Mouse (Mus musculus) midbrain, embryonic 16.5 days (tissue): ENCODE data around the gene Srrm4. TPM values are rescaled to one million over a fixed set of nuclear protein-coding genes. Genes with fewer than 3 reads are reported as not detected.

Experiments
- ATAC-seq: fragments of 200-750 bp; cut with Nextera tagmentation; 2 replicates; pipeline ENCODE4 v1.8.0; 2017; ENCODE audit warnings: moderate TSS enrichment
- H3K27ac ChIP-seq: fragments of 300-500 bp; sonication (generic); 2 replicates; pipeline ENCODE4 v1.5.1; 2014; ENCODE audit warnings: mild to moderate bottlenecking, low read length, mixed read lengths
- H3K27me3 ChIP-seq: fragments of 300-500 bp; sonication (generic); 2 replicates; pipeline ENCODE4 v1.6.1; 2014; ENCODE audit warnings: low read depth, low read length, mixed read lengths; ENCODE audit not compliant: control insufficient read depth, insufficient read depth
- H3K36me3 ChIP-seq: fragments of 300-500 bp; sonication (generic); 2 replicates; pipeline ENCODE4 v1.6.1; 2014; ENCODE audit warnings: mild to moderate bottlenecking, low read length, moderate library complexity, mixed read lengths; ENCODE audit not compliant: control insufficient read depth, insufficient read depth
- H3K4me1 ChIP-seq: fragments of 300-500 bp; sonication (generic); 2 replicates; pipeline ENCODE4 v1.6.1; 2014; ENCODE audit warnings: mild to moderate bottlenecking, low read length, mixed read lengths; ENCODE audit not compliant: control insufficient read depth, insufficient read depth
- H3K4me2 ChIP-seq: fragments of 300-500 bp; sonication (generic); 2 replicates; pipeline ENCODE4 v1.6.1; 2014; ENCODE audit warnings: mild to moderate bottlenecking, low read length, mixed read lengths
- H3K4me3 ChIP-seq: fragments of 300-500 bp; sonication (generic); 2 replicates; pipeline ENCODE4 v1.5.1; 2014; ENCODE audit warnings: low read depth, mild to moderate bottlenecking, low read length, moderate library complexity, mixed read lengths
- H3K9ac ChIP-seq: fragments of 300-500 bp; sonication (generic); 2 replicates; pipeline ENCODE4 v1.6.1; 2014; ENCODE audit warnings: low read depth, low read length, mixed read lengths
- H3K9me3 ChIP-seq: fragments of 300-500 bp; sonication (generic); replicated peaks from 2 replicates; pipeline ENCODE4 v1.6.1; 2014; ENCODE audit warnings: mild to moderate bottlenecking, low read length, mixed read lengths; ENCODE audit not compliant: control insufficient read depth, poor library complexity, severe bottlenecking
- WGBS: fragments of 180-500 bp; shearing (Covaris S2); extraction: QIAGEN DNeasy Blood & Tissue Kit; methylation state at CpG from one replicate; pipeline ENCODE4 v1.1.7; 2014; 5-methylcytosine and 5-hydroxymethylcytosine counted together
- polyA plus RNA-seq: library from polyadenylated mRNA; unstranded; fragments of >200 nt; fragmentation: Nextera tagmentation; extraction: Ambion mirVana; gene quantifications from 2 replicates; pipeline ENCODE4 v1.2.1, GENCODE M21; 2015

The Srrm4 gene
- polyA plus RNA-seq, 1 experiment from 2014 or later = 16.6 TPM

GRCm38 (mm10) chr5:116421791-116422481 is 169.7 kb downstream of the Srrm4 start:
- H3K4me3 ChIP-seq = no peak overlapping the region
- peak overlapping the region; percentile 21; the same call in 1 of the 2 replicates for H3K4me2 ChIP-seq
- no peak overlapping the region for H3K27ac ChIP-seq
- H3K9ac ChIP-seq = no peak overlapping the region
- peaks cover 10% of the 10 kb centered on the region for H3K4me1 ChIP-seq
- H3K9me3 ChIP-seq = no peaks in the 10 kb centered on the region
- no peaks in the 10 kb centered on the region for H3K36me3 ChIP-seq
- H3K27me3 ChIP-seq = no peaks in the 10 kb centered on the region; the same call in 1 of the 2 replicates
- no peak for ATAC-seq
- 55% methylated on average over 22 of the region's 22 CpGs for WGBS

DNA sequence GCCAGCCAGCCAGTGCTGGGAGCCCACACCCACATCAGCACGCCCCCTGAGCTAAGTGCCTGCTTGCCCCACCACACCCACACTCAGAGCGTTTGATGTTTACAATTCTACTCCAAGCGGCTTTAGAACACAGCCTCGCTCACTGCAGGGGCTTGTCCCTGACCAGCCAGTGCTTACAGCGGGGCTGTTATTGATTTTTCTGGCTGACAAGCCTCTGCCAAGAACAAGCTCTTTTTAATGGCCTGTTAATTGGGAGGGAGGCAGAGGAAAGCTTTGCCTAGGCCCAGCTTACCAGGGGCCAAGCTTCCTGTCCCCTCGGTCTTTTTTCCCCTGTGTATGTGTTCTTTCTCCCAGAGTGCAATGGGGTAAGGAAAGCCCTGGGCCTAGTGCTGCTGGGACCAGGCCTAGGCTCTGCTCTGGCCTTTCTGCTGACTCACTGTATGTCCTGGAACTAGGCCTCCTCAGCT is 170.8 kb downstream of the Srrm4 start:
- Histone ChIP-seq H3K4me3 (no peak overlapping the region), H3K36me3 (no peaks in the 10 kb centered on the region), H3K4me2 (no peak overlapping the region), H3K9ac (no peak overlapping the region), H3K27ac (peak overlapping the region; percentile 60; the same call in 1 of the 2 replicates), H3K27me3 (no peaks in the 10 kb centered on the region; the same call in 1 of the 2 replicates), H3K9me3 (no peaks in the 10 kb centered on the region), H3K4me1 (peaks cover 15% of the 10 kb centered on the region)
- ATAC-seq = peak; percentile 72
- 6% methylated on average over 6 of the region's 6 CpGs for WGBS

DNA sequence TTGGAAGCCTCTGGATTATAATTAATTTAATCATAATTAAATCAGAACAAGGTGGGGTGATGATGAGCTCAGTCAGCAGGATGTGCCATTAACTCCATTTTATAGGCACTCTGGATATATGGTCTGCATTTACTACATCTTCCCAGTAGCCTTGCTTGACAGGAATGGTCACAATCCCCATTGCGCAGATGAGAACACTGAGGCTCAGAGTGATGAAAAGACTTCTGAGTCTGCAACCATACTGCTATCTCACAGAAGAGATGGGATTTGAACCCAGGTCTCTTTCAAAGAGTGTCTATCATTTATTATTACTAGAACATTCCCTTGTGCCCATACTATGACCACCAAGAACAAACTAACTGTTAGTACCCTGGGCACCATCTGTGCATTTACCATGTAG is 171.4 kb downstream of the Srrm4 start:
- Histone ChIP-seq H3K36me3 (no peaks in the 10 kb centered on the region), H3K4me2 (no peak overlapping the region), H3K27ac (0 out of 2 replicates have a peak overlapping the region, but pooled peaks have one; percentile 60), H3K4me1 (peaks cover 17% of the 10 kb centered on the region), H3K4me3 (no peak overlapping the region), H3K9ac (no peak overlapping the region), H3K9me3 (no peaks in the 10 kb centered on the region), H3K27me3 (no peaks in the 10 kb centered on the region; the same call in 1 of the 2 replicates)
- 96% methylated on average over 1 of the region's 1 CpGs for WGBS
- no peak for ATAC-seq

- ATAC-seq = no peak
- no peak overlapping the region for H3K4me2 ChIP-seq
- H3K9ac ChIP-seq = no peak overlapping the region
- no peaks in the 10 kb centered on the region; the same call in 1 of the 2 replicates for H3K27me3 ChIP-seq
- no peak overlapping the region for H3K4me3 ChIP-seq
- no peaks in the 10 kb centered on the region for H3K36me3 ChIP-seq
- WGBS = 46% methylated on average over 6 of the region's 6 CpGs
- no peaks in the 10 kb centered on the region for H3K9me3 ChIP-seq
- no peak overlapping the region for H3K27ac ChIP-seq
- peaks cover 17% of the 10 kb centered on the region for H3K4me1 ChIP-seq
Measured at GRCm38 (mm10) chr5:116419322-116420045, 172.1 kb downstream of the Srrm4 start.

GRCm38 (mm10) chr5:116416208-116416607 is 175.4 kb downstream of the Srrm4 start:
- Histone ChIP-seq H3K4me1 (peaks cover 9% of the 10 kb centered on the region), H3K36me3 (no peaks in the 10 kb centered on the region), H3K9ac (no peak overlapping the region), H3K4me2 (no peak overlapping the region), H3K9me3 (no peaks in the 10 kb centered on the region), H3K27ac (no peak overlapping the region), H3K4me3 (no peak overlapping the region), H3K27me3 (no peaks in the 10 kb centered on the region)
- no peak for ATAC-seq
- WGBS = 12% methylated on average over 5 of the region's 5 CpGs

DNA sequence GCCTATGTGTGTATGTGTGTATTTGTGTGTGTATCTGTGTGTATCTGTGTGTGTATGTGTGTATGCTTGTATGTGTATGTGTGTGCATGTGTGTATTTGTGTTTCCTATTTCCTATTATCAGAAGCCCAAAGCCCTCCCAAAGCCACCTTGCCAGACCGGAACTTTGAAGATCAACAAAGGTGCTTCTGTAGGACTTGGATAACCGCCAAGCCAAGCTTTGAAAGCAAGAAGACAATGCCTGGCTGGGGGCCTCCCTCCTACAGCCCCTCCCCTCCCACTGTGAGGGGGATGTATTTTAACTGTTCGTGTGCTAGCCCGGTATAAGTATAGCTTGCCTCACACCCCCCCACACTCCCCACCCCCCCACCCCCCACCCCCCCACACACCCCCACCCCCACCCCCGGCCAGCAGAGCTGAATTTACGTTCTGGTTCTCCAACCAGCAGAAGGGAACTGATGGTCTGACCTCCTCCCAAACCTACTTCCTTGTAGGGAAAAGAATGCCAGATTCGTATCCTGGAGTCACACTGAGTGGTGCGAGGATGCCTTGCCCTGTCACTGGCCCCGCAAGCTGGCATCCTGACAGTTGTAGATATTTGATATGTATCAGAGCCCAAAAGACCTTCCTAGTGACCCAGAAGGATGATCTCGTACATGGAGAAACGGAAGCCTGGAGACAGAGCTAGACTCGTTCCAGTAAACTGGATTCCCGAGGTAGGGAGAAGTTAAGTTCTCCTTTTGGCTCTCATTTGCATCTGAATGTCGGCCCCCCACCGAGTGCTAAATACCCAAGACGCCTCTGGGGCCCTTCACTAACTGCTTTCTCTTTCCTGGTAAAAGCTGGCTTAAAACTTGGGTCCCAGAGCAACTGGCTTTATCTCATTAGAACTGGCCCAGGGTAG is 181.7 kb downstream of the Srrm4 start:
- ATAC-seq = no peak
- H3K27ac ChIP-seq = no peak overlapping the region
- no peaks in the 10 kb centered on the region for H3K9me3 ChIP-seq
- H3K4me1 ChIP-seq = peaks cover 11% of the 10 kb centered on the region
- WGBS = 4% methylated on average over 16 of the region's 16 CpGs
- no peak overlapping the region for H3K9ac ChIP-seq
- H3K4me2 ChIP-seq = no peak overlapping the region
- no peaks in the 10 kb centered on the region for H3K27me3 ChIP-seq
- H3K4me3 ChIP-seq = no peak overlapping the region
- H3K36me3 ChIP-seq = no peaks in the 10 kb centered on the region

- no peaks in the 10 kb centered on the region for H3K27me3 ChIP-seq
- WGBS = 62% methylated on average over 9 of the region's 9 CpGs
- no peak overlapping the region for H3K4me2 ChIP-seq
- H3K9ac ChIP-seq = no peak overlapping the region
- no peak overlapping the region for H3K27ac ChIP-seq
- no peaks in the 10 kb centered on the region for H3K36me3 ChIP-seq
- no peaks in the 10 kb centered on the region for H3K9me3 ChIP-seq
- no peak overlapping the region for H3K4me3 ChIP-seq
- H3K4me1 ChIP-seq = peaks cover 11% of the 10 kb centered on the region
- no peak for ATAC-seq
Measured at GRCm38 (mm10) chr5:116408965-116409364, 182.7 kb downstream of the Srrm4 start.

DNA sequence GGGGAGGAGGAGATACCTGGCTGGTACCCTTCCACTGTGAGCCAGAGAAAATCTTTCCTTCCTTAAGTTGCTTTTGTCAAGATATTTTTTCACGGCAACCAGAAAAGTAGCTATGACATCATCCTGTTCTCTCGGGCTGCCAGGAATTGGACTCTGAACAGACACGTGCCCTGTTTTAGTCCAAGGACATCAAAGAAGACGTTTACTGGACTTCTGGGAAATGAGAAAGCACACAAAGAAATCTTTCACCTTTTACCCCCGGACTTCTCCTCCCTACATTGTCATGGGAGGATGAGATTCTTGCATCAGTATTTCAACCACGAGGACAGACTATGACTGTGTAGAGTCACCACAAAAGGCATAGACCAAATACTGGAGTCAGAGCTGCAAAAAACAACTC is 183.7 kb downstream of the Srrm4 start:
- H3K9ac ChIP-seq = no peak overlapping the region
- H3K27me3 ChIP-seq = no peaks in the 10 kb centered on the region
- 14% methylated on average over 6 of the region's 6 CpGs for WGBS
- H3K4me3 ChIP-seq = no peak overlapping the region
- H3K36me3 ChIP-seq = no peaks in the 10 kb centered on the region
- H3K4me2 ChIP-seq = no peak overlapping the region
- ATAC-seq = no peak
- no peaks in the 10 kb centered on the region for H3K9me3 ChIP-seq
- H3K27ac ChIP-seq = no peak overlapping the region
- peaks cover 11% of the 10 kb centered on the region for H3K4me1 ChIP-seq
